Mouse (Mus musculus): ENCODE measurements at regions not wholly inside any gene's neighbourhood (a gene's known extent, or its start where the extent isn't known, plus 50 kb on each side); places are given as distances from the start of the nearest gene placed in this dataset.

DNA sequence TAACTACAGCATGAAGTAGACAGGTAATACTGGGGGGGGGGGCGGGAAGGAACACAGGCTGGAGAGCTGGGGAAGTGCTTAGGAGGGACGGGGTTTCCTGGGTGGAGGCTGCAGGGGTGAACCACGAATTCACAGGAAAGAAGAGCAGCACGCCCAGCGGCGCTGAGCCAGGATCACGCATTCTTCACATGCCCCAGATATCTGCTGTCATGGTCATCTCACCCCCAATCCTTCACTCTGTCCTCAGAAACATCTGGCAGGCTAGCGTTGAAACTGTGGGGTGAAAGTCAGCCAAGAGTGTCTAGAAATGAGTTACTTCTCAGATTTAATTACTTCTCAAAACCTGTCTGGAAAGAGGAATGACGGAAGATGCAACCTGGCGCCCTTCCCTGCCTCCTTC, 197.3 kb upstream of the Zpld1 start:
- TF ChIP-seq POLR2A (IDR thresholded peaks at IDR 0.05; ENCODE audit: insufficient read depth, low read depth, low read length) (no peak), CTCF (IDR thresholded peaks at IDR 0.05; ENCODE audit: insufficient read depth, low read depth, low read length) (no peak)

Measured in olfactory bulb, adult 2 months (tissue).